Mouse (Mus musculus) bone marrow macrophage, adult 2 months (primary cell): ENCODE results near the gene 4930402H24Rik.

Source experiments
- CTCF ChIP-seq: IDR thresholded peaks from 2 replicates; pipeline ENCODE4 v1.5.1; 2012; ENCODE audit warnings: low read depth, mild to moderate bottlenecking, low read length, moderate library complexity
- POLR2A ChIP-seq: IDR thresholded peaks from 2 replicates; pipeline ENCODE4 v1.6.1; 2012; ENCODE audit warnings: mild to moderate bottlenecking, low read depth, low read length, borderline replicate concordance

DNA sequence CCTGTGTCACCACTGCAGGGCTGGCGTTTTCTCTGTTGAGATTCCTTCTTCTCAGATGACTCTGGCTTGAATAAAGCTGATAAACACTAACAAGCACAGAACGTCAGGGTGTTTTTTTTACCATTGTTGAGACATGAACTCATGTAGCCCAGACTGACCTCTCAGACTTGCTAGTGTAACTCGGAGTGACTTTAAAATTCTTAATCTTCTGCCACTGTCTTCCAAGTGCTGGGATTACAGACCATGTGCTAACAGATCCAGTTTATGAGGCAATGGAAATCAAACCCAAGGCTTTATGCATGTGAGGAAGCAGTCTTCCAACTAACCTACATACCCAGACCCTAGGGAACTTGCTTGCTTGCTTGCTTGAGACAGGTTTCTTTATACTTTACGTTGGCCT, 56.5 kb downstream of the 4930402H24Rik start:
- TF ChIP-seq CTCF (no peak), POLR2A (no peak)
